Mouse (Mus musculus) testis, postnatal 14 days (tissue): ENCODE data around the gene Glb1.
A peak's percentile ranks its signal among the peaks of the same experiment; 100 is the strongest.
"Not testable (repeated sequence)": the region's sequence is repeated elsewhere in the genome, so short reads cannot be mapped to it uniquely, and the experiment has no call there.

ENCODE experiments used
- DNase-seq: peaks from one replicate; pipeline ENCODE4 v3.0.0; 2021; ENCODE audit warnings: low spot score

Gene Glb1

GRCm38 (mm10) chr9:114400949-114401684 is at the start of gene Glb1, which contains the start of gene Tmppe:
Glb1 (plus strand) TSS chr9:114401076.
Tmppe (plus strand) TSS chr9:114401105.
- peak; percentile 78 for DNase-seq

GRCm38 (mm10) chr9:114367783-114368470 is 32.9 kb upstream of the Glb1 start:
- DNase-seq = peak; percentile 73

- no peak for DNase-seq
Observed at GRCm38 (mm10) chr9:114368471-114368858, 32.4 kb upstream of the Glb1 start.

GRCm38 (mm10) chr9:114369389-114369788 is 31.5 kb upstream of the Glb1 start:
- DNase-seq = not testable (repeated sequence)

GRCm38 (mm10) chr9:114371717-114372116 is 29.2 kb upstream of the Glb1 start:
- DNase-seq = not testable (repeated sequence)

- no peak for DNase-seq
Observed at GRCm38 (mm10) chr9:114375276-114375962, 25.5 kb upstream of the Glb1 start.

- no peak for DNase-seq
Observed at GRCm38 (mm10) chr9:114377168-114377567, 23.7 kb upstream of the Glb1 start.

GRCm38 (mm10) chr9:114379871-114380270 is 21.0 kb upstream of the Glb1 start:
- DNase-seq = no peak

GRCm38 (mm10) chr9:114380881-114381733 is 19.8 kb upstream of the Glb1 start:
- no peak for DNase-seq

- DNase-seq = no peak
Observed at GRCm38 (mm10) chr9:114382936-114383710, 17.8 kb upstream of the Glb1 start.

- peak; percentile 27 for DNase-seq
Observed at GRCm38 (mm10) chr9:114384691-114385090, 16.2 kb upstream of the Glb1 start.

- DNase-seq = no peak
Observed at GRCm38 (mm10) chr9:114385160-114385559, 15.7 kb upstream of the Glb1 start.

- no peak for DNase-seq
Observed at GRCm38 (mm10) chr9:114387086-114387485, 13.8 kb upstream of the Glb1 start.

- no peak for DNase-seq
Observed at GRCm38 (mm10) chr9:114388288-114388687, 12.6 kb upstream of the Glb1 start.

GRCm38 (mm10) chr9:114388701-114389370 is 12.0 kb upstream of the Glb1 start:
- DNase-seq = no peak

- no peak for DNase-seq
Observed at GRCm38 (mm10) chr9:114389371-114389904, 11.4 kb upstream of the Glb1 start.

- peak; percentile 65 for DNase-seq
Observed at GRCm38 (mm10) chr9:114389905-114390748, 10.7 kb upstream of the Glb1 start, which contains the start of gene Crtap. Crtap (minus strand) TSS chr9:114390675.

- no peak for DNase-seq
Observed at GRCm38 (mm10) chr9:114390749-114391075, 10.2 kb upstream of the Glb1 start.

- DNase-seq = not testable (repeated sequence)
Observed at GRCm38 (mm10) chr9:114394136-114394535, 6.7 kb upstream of the Glb1 start.
